Mouse (Mus musculus) megakaryocyte-erythroid progenitor cell, adult 5-6 weeks (primary cell): ENCODE results near the gene Skida1. TPM values are rescaled to one million over a fixed set of nuclear protein-coding genes. Genes with fewer than 3 reads are reported as not detected.

Source experiments
- ATAC-seq: replicated peaks from 2 replicates; pipeline ENCODE4 v1.8.0; 2016; ENCODE audit warnings: mild to moderate bottlenecking, inconsistent platforms; ENCODE audit not compliant: severe bottlenecking, poor library complexity, low FRiP score, low TSS enrichment
- total RNA-seq, 2 experiments: library from RNA; stranded (forward) in 1 of 2; stranded (reverse) in 1 of 2; fragments of 200-1000, 215-1000 nt in 1 of 2; fragments of >200 nt in 1 of 2; fragmentation: Nextera tagmentation in 1 of 2; gene quantifications; 2 replicates each; pipeline ENCODE4 v1.2.3; 2014 to 2017

Gene Skida1
- total RNA-seq, 2 experiments from 2014 or later, result not detected

DNA sequence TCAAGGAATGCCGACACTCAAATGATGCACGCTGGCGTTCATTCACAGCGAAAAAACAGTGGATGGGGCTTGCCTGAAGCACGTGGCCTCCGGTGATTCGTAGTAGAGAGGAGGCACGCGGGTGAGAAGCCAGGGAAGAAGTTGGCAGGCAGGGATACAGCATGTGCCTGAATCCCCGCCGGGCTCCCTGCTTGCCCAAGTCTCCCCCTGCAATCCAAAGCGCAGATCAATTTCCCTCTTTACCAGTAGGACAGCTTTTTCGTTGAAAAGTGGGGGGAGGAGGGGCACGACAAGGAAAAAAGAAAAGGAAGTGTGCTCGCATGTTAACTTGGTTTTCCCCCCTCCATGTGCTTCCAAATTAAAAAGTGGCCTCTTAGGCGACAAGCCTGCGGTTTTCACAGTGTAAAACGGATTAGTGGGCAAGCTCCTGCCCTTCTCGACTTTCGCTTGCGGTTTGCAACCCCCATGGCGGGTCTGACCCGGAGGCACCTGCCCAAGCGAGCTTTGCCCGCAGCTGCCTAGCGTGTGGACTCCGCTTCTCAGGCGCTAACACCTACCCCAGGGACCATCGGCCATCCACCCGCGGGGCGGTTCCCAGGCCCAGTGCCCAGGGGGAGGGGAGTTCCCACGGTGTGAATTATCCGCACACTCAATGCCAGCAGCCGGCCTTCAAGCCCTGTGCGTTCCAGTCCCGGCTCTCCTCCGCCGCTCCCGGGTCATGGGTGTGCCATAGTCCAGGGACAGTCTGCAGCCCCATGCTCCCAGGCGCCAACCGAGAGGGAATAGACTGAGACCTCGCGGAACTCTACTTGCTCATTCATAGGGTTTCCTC is 22.5 kb downstream of the Skida1 start:
- ATAC-seq, result peak; percentile 9; the same call in 1 of the 2 replicates

DNA sequence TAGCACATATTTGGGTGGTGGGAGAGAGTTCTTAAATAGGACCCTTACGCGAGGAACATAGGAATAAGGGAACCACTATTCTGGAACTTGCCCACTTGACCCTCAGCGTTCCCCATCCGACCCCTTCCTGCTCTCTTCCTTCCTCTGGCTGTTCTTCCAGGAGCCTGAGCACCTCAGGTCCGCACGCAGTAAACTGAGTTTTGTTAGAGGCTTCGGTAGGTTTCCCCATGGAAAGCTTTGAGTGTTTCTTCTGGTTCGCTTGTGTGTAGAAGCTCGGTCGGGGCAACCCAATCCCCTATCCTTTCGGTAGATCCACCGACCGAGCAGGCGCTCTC is 23.1 kb downstream of the Skida1 start:
- no peak for ATAC-seq

DNA sequence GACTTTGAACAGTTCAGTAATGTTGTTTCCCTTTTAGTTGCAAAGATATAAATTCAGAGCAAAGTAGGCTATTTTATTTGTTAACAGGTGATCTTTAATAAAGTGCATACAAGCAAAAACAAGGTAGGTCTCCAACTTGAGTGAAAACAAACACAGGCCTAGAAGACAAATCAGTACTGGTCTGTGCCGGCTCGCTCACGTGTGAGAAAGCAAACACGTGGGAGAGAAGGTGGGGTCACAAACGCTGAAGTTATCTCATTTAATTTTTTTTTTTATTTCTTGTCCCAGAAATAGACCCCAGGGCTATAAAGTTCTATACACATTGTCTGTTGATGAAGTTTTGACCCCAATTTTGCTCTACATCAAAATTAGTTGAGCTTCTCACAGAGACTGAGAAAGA is 23.7 kb downstream of the Skida1 start:
- ATAC-seq, result no peak

- ATAC-seq, result no peak
Observed at GRCm38 (mm10) chr2:18022886-18023285, 26.0 kb downstream of the Skida1 start.

- no peak for ATAC-seq
Observed at GRCm38 (mm10) chr2:18019122-18019521, 29.7 kb downstream of the Skida1 start.

- ATAC-seq, result no peak
Observed at GRCm38 (mm10) chr2:18017321-18017720, 31.5 kb downstream of the Skida1 start.

- ATAC-seq, result no peak
Observed at GRCm38 (mm10) chr2:18016639-18017038, 32.2 kb downstream of the Skida1 start.

GRCm38 (mm10) chr2:18015581-18015980 is 33.3 kb downstream of the Skida1 start:
- no peak for ATAC-seq

DNA sequence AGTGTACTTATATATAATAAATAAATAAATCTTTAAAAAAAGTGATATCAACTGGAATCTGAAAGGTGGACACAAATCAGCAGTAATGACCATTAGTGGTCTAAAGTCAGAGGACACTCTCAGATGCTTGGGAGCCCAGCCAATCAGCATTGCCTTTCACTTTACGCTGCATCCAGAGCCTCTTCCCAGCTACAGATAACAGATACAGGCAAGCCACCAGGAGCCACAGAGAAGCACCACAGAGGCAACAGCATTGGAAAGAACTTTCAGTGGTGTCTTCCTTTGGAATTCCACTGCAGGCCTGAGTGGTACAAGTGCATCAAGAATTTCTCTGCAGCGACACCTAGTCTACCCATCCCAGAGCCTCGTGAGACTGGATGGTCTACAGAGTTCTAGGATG is 36.0 kb downstream of the Skida1 start:
- no peak for ATAC-seq

DNA sequence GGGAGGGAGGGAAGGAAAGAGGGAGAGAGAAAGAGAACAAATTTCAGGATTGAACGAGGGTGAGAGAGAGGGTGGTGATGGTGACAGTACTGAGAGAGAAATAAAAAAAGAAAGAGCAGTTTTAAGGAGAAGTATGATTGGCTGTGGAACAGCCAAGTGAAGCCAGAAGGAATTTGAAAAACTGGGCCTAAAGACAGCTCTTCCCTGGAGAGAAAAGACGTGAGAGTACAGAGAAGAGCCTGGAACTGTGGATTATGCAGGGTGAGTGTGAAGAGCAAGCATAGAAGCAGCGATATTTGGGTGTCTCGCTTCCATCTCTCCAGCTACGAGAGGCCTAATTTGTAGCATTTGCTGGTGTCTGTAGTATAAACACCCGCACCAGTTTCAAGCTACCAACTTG is 37.6 kb downstream of the Skida1 start:
- ATAC-seq, result no peak

DNA sequence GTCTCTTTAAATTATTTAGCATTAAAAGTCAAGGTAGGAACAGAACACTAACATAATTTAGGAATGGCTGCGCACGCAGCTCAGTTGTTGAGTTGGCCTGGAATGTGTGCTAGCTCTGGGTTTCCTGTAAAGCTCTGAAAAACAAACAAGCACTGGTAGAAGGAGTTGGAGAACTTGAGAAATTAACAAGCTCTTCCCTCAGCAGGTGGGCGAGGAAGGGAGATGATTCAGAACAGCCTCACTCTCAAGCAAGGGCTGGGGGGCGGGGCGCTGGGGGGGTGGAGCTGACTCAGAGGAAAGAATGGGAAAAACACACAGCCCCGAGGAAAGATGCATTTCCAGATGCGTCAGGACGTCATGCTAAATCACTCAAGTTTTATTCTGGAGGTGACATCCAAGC is 43.7 kb downstream of the Skida1 start:
- no peak for ATAC-seq

- no peak for ATAC-seq
Observed at GRCm38 (mm10) chr2:18004286-18004685, 44.6 kb downstream of the Skida1 start.

- ATAC-seq, result no peak
Observed at GRCm38 (mm10) chr2:18002306-18002705, 46.5 kb downstream of the Skida1 start.

DNA sequence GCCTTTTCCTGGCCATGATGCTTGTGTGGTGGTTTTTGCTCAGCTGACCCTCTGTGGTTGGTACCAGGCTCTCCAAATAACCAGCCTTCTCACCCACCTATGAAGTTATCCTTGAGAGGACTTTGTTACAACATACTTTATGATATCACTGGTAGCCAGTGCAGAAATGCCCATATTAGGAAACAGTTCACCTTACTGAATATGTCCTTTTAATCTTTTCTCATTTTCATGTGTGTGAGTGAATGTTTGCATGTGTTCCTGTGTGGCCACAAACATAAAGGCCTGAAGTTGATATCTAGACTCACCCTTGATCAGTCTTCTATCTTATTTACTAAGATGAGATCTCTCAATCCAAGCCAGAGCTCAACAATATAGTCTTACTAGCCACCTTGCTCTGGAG is 52.0 kb downstream of the Skida1 start, which contains the start of gene H2al2a:
H2al2a (minus strand) TSS at position 101 of the 400 bp plus-strand sequence.
- no peak for ATAC-seq

Other genes with a start within 250 kb of the Skida1 start
- gene H2al2a, start 52.1 kb downstream of the Skida1 start, total RNA-seq (2014; fragmentation: Nextera tagmentation), result not detected in 2 replicates
- not detected in 2 replicates for gene H2al2a, start 52.1 kb downstream of the Skida1 start, total RNA-seq (2017)
- not detected in 2 replicates for gene A930004D18Rik, start 11.3 kb downstream of the Skida1 start, total RNA-seq (2014; fragmentation: Nextera tagmentation)
- not detected in 2 replicates for gene A930004D18Rik, start 11.3 kb downstream of the Skida1 start, total RNA-seq (2017)
- 124 and 133 TPM in 2 replicates for gene Mllt10, start 6.2 kb upstream of the Skida1 start, total RNA-seq (2014; fragmentation: Nextera tagmentation)
- 71.4 and 79.9 TPM in 2 replicates for gene Mllt10, start 6.2 kb upstream of the Skida1 start, total RNA-seq (2017)